Mouse (Mus musculus): ENCODE results near the gene Trim40. TPM values are rescaled to one million over a fixed set of nuclear protein-coding genes. Genes with fewer than 3 reads are reported as not detected.
"Not testable (repeated sequence)": the region's sequence is repeated elsewhere in the genome, so short reads cannot be mapped to it uniquely, and the experiment has no call there.

The Trim40 gene
- polyA plus RNA-seq, 1 experiment from 2014 or later = 0.06 TPM

GRCm38 (mm10) chr17:36912031-36912430, 22.1 kb upstream of the Trim40 start:
- Histone ChIP-seq H3K27ac (replicated peaks) (no peak overlapping the region), H3K27me3 (no peaks in the 10 kb centered on the region), H3K4me1 (replicated peaks) (no peaks in the 10 kb centered on the region), H3K9ac (no peak overlapping the region), H3K36me3 (no peaks in the 10 kb centered on the region), H3K4me3 (no peak overlapping the region), H3K4me2 (no peak overlapping the region), H3K9me3 (no peaks in the 10 kb centered on the region)
- WGBS = 81% methylated on average over 2 of the region's 2 CpGs
- no peak for ATAC-seq (ENCODE audit: low FRiP score, low read depth)

GRCm38 (mm10) chr17:36909802-36910201, 19.9 kb upstream of the Trim40 start:
- no peaks in the 10 kb centered on the region for H3K27me3 ChIP-seq
- H3K9me3 ChIP-seq = no peaks in the 10 kb centered on the region
- H3K4me2 ChIP-seq = no peak overlapping the region
- H3K36me3 ChIP-seq = no peaks in the 10 kb centered on the region
- H3K27ac ChIP-seq (replicated peaks) = no peak overlapping the region
- no peak overlapping the region for H3K9ac ChIP-seq
- no peak overlapping the region for H3K4me3 ChIP-seq
- ATAC-seq (ENCODE audit: low FRiP score, low read depth) = no peak
- WGBS = 62% methylated on average over 4 of the region's 4 CpGs
- H3K4me1 ChIP-seq (replicated peaks) = no peaks in the 10 kb centered on the region

- Histone ChIP-seq H3K4me1 (replicated peaks) (no peaks in the 10 kb centered on the region), H3K27ac (replicated peaks) (no peak overlapping the region), H3K4me3 (no peak overlapping the region), H3K9me3 (no peaks in the 10 kb centered on the region), H3K4me2 (no peak overlapping the region), H3K9ac (no peak overlapping the region), H3K36me3 (no peaks in the 10 kb centered on the region), H3K27me3 (no peaks in the 10 kb centered on the region)
- WGBS = 35% methylated on average over 1 of the region's 1 CpGs
- no peak for ATAC-seq (ENCODE audit: low FRiP score, low read depth)
Observed at GRCm38 (mm10) chr17:36908235-36908634, 18.3 kb upstream of the Trim40 start.

GRCm38 (mm10) chr17:36903651-36904050, 13.7 kb upstream of the Trim40 start:
- Histone ChIP-seq H3K9me3 (no peaks in the 10 kb centered on the region), H3K9ac (no peak overlapping the region), H3K27ac (replicated peaks) (no peak overlapping the region), H3K4me3 (no peak overlapping the region), H3K4me2 (no peak overlapping the region), H3K4me1 (replicated peaks) (no peaks in the 10 kb centered on the region), H3K27me3 (no peaks in the 10 kb centered on the region), H3K36me3 (no peaks in the 10 kb centered on the region)
- ATAC-seq (ENCODE audit: low FRiP score, low read depth) = no peak
- 80% methylated on average over 3 of the region's 3 CpGs for WGBS

- no peak overlapping the region for H3K9ac ChIP-seq
- H3K27ac ChIP-seq (replicated peaks) = no peak overlapping the region
- WGBS = 41% methylated on average over 1 of the region's 1 CpGs
- H3K36me3 ChIP-seq = no peaks in the 10 kb centered on the region
- ATAC-seq (ENCODE audit: low FRiP score, low read depth) = no peak
- no peak overlapping the region for H3K4me3 ChIP-seq
- H3K27me3 ChIP-seq = no peaks in the 10 kb centered on the region
- no peaks in the 10 kb centered on the region for H3K9me3 ChIP-seq
- no peaks in the 10 kb centered on the region for H3K4me1 ChIP-seq (replicated peaks)
- H3K4me2 ChIP-seq = no peak overlapping the region
Observed at GRCm38 (mm10) chr17:36900691-36901090, 10.8 kb upstream of the Trim40 start.

GRCm38 (mm10) chr17:36900001-36900400, 10.1 kb upstream of the Trim40 start:
- 83% methylated on average over 5 of the region's 5 CpGs for WGBS
- Histone ChIP-seq H3K9ac (no peak overlapping the region), H3K4me2 (no peak overlapping the region), H3K36me3 (no peaks in the 10 kb centered on the region), H3K27me3 (no peaks in the 10 kb centered on the region), H3K9me3 (no peaks in the 10 kb centered on the region), H3K27ac (replicated peaks) (no peak overlapping the region), H3K4me1 (replicated peaks) (no peaks in the 10 kb centered on the region), H3K4me3 (no peak overlapping the region)
- no peak for ATAC-seq (ENCODE audit: low FRiP score, low read depth)

- Histone ChIP-seq H3K9ac (no peak overlapping the region), H3K4me1 (replicated peaks) (no peaks in the 10 kb centered on the region), H3K9me3 (no peaks in the 10 kb centered on the region), H3K36me3 (no peaks in the 10 kb centered on the region), H3K4me3 (no peak overlapping the region), H3K27me3 (no peaks in the 10 kb centered on the region), H3K4me2 (no peak overlapping the region), H3K27ac (replicated peaks) (no peak overlapping the region)
- ATAC-seq (ENCODE audit: low FRiP score, low read depth) = no peak
- WGBS = 95% methylated on average over 4 of the region's 4 CpGs
Observed at GRCm38 (mm10) chr17:36899376-36899775, 9.5 kb upstream of the Trim40 start.

- H3K4me3 ChIP-seq = no peak within 1 kb of the TSS
- WGBS = 75% methylated on average over 6 of the region's 6 CpGs
- ATAC-seq (ENCODE audit: low FRiP score, low read depth) = no peak
- no peaks in the 10 kb centered on the region for H3K36me3 ChIP-seq
- no peaks in the 10 kb centered on the region for H3K9me3 ChIP-seq
- H3K27ac ChIP-seq (replicated peaks) = no peak within 1 kb of the TSS
- no peak within 1 kb of the TSS for H3K9ac ChIP-seq
- no peaks in the 10 kb centered on the region for H3K27me3 ChIP-seq
- H3K4me2 ChIP-seq = no peak within 1 kb of the TSS
- H3K4me1 ChIP-seq (replicated peaks) = no peaks in the 10 kb centered on the region
Observed at GRCm38 (mm10) chr17:36897552-36898205, 7.8 kb upstream of the Trim40 start, which contains the start of gene Trim31. Trim31 (plus strand) TSS chr17:36898118.

- no peaks in the 10 kb centered on the region for H3K27me3 ChIP-seq
- H3K9me3 ChIP-seq = no peaks in the 10 kb centered on the region
- ATAC-seq (ENCODE audit: low FRiP score, low read depth) = no peak
- H3K36me3 ChIP-seq = no peaks in the 10 kb centered on the region
- H3K4me2 ChIP-seq = no peak overlapping the region
- H3K4me1 ChIP-seq (replicated peaks) = no peaks in the 10 kb centered on the region
- H3K4me3 ChIP-seq = no peak overlapping the region
- H3K9ac ChIP-seq = no peak overlapping the region
- H3K27ac ChIP-seq (replicated peaks) = no peak overlapping the region
Observed at GRCm38 (mm10) chr17:36897065-36897464, 7.1 kb upstream of the Trim40 start.

GRCm38 (mm10) chr17:36896583-36896982, 6.7 kb upstream of the Trim40 start:
- Histone ChIP-seq H3K9me3 (no peaks in the 10 kb centered on the region), H3K27ac (replicated peaks) (no peak overlapping the region), H3K36me3 (no peaks in the 10 kb centered on the region), H3K4me1 (replicated peaks) (no peaks in the 10 kb centered on the region), H3K9ac (no peak overlapping the region), H3K4me3 (no peak overlapping the region), H3K27me3 (no peaks in the 10 kb centered on the region), H3K4me2 (no peak overlapping the region)
- WGBS = 84% methylated on average over 1 of the region's 1 CpGs
- ATAC-seq (ENCODE audit: low FRiP score, low read depth) = no peak

- H3K9me3 ChIP-seq = no peaks in the 10 kb centered on the region
- no peaks in the 10 kb centered on the region for H3K27me3 ChIP-seq
- WGBS = 83% methylated on average over 5 of the region's 5 CpGs
- H3K36me3 ChIP-seq = no peaks in the 10 kb centered on the region
- no peak overlapping the region for H3K27ac ChIP-seq (replicated peaks)
- no peak overlapping the region for H3K9ac ChIP-seq
- no peaks in the 10 kb centered on the region for H3K4me1 ChIP-seq (replicated peaks)
- no peak overlapping the region for H3K4me2 ChIP-seq
- no peak overlapping the region for H3K4me3 ChIP-seq
- no peak for ATAC-seq (ENCODE audit: low FRiP score, low read depth)
Observed at GRCm38 (mm10) chr17:36893387-36893786, 3.5 kb upstream of the Trim40 start.

GRCm38 (mm10) chr17:36892362-36892761, 2.4 kb upstream of the Trim40 start:
- Histone ChIP-seq H3K4me3 (no peak overlapping the region), H3K4me2 (no peak overlapping the region), H3K4me1 (replicated peaks) (no peaks in the 10 kb centered on the region), H3K9me3 (no peaks in the 10 kb centered on the region), H3K36me3 (no peaks in the 10 kb centered on the region), H3K27ac (replicated peaks) (no peak overlapping the region), H3K9ac (no peak overlapping the region), H3K27me3 (no peaks in the 10 kb centered on the region)
- 12% methylated on average over 2 of the region's 2 CpGs for WGBS
- peak; percentile 68 for ATAC-seq (ENCODE audit: low FRiP score, low read depth)

- 93% methylated on average over 1 of the region's 1 CpGs for WGBS
- H3K4me2 ChIP-seq; H3K9me3 ChIP-seq; ATAC-seq (ENCODE audit: low FRiP score, low read depth); H3K27me3 ChIP-seq; H3K9ac ChIP-seq; H3K36me3 ChIP-seq; H3K4me1 ChIP-seq (replicated peaks); H3K4me3 ChIP-seq; H3K27ac ChIP-seq (replicated peaks): not testable (repeated sequence)
Observed at GRCm38 (mm10) chr17:36891496-36891895, 1.6 kb upstream of the Trim40 start.
